Mouse (Mus musculus) myocyte (in vitro differentiated cells): ENCODE measurements at regions not wholly inside any gene's neighbourhood (a gene's known extent, or its start where the extent isn't known, plus 50 kb on each side); places are given as distances from the start of the nearest gene placed in this dataset.

Experiments used
- E2F4 ChIP-seq: IDR thresholded peaks from one replicate; pipeline ENCODE4 v1.6.1; 2011; ENCODE audit warnings: mild to moderate bottlenecking, control low read depth, moderate library complexity; ENCODE audit not compliant: insufficient read depth
- MAX ChIP-seq: IDR thresholded peaks from one replicate; pipeline ENCODE4 v1.6.1; 2011; ENCODE audit warnings: low read depth, mild to moderate bottlenecking, control low read depth
- MYOD1 ChIP-seq, 3 experiments: IDR thresholded peaks; one replicate each; pipeline ENCODE4 v1.6.1; 2011; ENCODE audit warnings: control low read depth in 2 of 3, low read depth in 2 of 3, mild to moderate bottlenecking in 2 of 3, moderate library complexity in 1 of 3; ENCODE audit not compliant: insufficient read length in 2 of 3, control insufficient read depth in 1 of 3
- MYOG ChIP-seq, 3 experiments: IDR thresholded peaks; one replicate each; pipeline ENCODE4 v1.6.1; 2011; ENCODE audit warnings: control low read depth in 2 of 3, low read depth in 2 of 3, mild to moderate bottlenecking in 2 of 3; ENCODE audit not compliant: insufficient read length in 2 of 3, control insufficient read depth in 1 of 3, insufficient read depth in 1 of 3
- POLR2A ChIP-seq: IDR thresholded peaks from one replicate; pipeline ENCODE4 v1.6.1; 2011; ENCODE audit warnings: low read depth, mild to moderate bottlenecking, control low read depth, moderate library complexity; ENCODE audit not compliant: insufficient read length
- POLR2AphosphoS2 ChIP-seq: IDR thresholded peaks from one replicate; pipeline ENCODE4 v1.6.1; 2011; ENCODE audit warnings: low read depth, control low read depth; ENCODE audit not compliant: insufficient read length
- SRF ChIP-seq: IDR thresholded peaks from one replicate; pipeline ENCODE4 v1.6.1; 2011; ENCODE audit warnings: low read depth; ENCODE audit not compliant: control insufficient read depth, insufficient read length
- USF1 ChIP-seq: IDR thresholded peaks from one replicate; pipeline ENCODE4 v1.6.1; 2011; ENCODE audit warnings: low read depth, mild to moderate bottlenecking, control low read depth, moderate library complexity

DNA sequence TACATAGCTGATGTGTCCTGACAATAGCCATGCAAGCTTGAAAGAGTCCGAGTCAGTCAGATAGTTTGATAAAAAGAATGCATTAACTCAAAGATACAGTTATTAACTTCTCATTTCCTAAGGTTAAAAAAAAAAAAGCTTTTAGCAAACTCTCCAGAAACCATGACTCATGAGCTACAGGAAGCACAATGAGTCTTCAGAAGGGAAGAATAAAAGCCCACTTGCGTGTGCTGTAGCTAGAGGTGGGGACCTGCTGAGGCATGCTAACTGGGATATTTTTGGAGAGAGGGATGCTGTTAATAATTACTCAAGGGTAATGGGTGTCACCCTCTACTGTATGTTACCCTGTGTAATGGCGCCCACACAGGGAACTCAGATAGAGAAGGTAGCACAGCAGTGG, 147.0 kb downstream of the Utp6 start:
- TF ChIP-seq POLR2A, result no peak
- no peak for TF ChIP-seq POLR2AphosphoS2
- no peak for TF ChIP-seq E2F4
- no peak for TF ChIP-seq USF1
- TF ChIP-seq SRF, result no peak
- TF ChIP-seq MAX, result no peak
- TF ChIP-seq MYOD1 (IDR thresholded peaks at IDR 0.05; ENCODE audit: control insufficient read depth in 1 of 3, insufficient read length in 2 of 3, low read depth in 2 of 3), result no peak
- no peak for TF ChIP-seq MYOG (IDR thresholded peaks at IDR 0.05; ENCODE audit: control insufficient read depth in 1 of 3, insufficient read depth in 1 of 3, insufficient read length in 2 of 3, low read depth in 2 of 3)
